Comparison of ENCODE assay signal across 14 mouse cellular contexts in genomic region chr7:30354059-30354458, GRCm38 (mm10). TPM values are rescaled to one million over a fixed set of nuclear protein-coding genes. Genes with fewer than 3 reads are reported as not detected.
DNase-seq lines count a peak whose midpoint lies in the region; ATAC-seq and TF ChIP-seq lines count a peak whose summit lies in the region.
"Had no signal": no experiment of that assay in that cellular context is flagged by ENCODE, and none has a peak within 500 bp of the region (broad histone marks: within the 10 kb centered on the region; RNA-seq: fewer than 3 reads in every experiment).

No protein-coding gene starts in this region.

- peak overlapping the region; percentile 54; the same call in 1 of the 2 replicates for H3K27ac ChIP-seq in forebrain, postnatal 0 days (ENCODE audit: low read depth, low read length)
- no peak overlapping the region for H3K27ac ChIP-seq in forebrain, embryonic 16.5 days (ENCODE audit: low read length)
- no peak overlapping the region for H3K27ac ChIP-seq in neural tube, embryonic 12.5 days
- no peak overlapping the region for H3K27ac ChIP-seq in neural tube, embryonic 15.5 days (replicated peaks)
- peak overlapping the region; percentile 59; the same call in 1 of the 2 replicates for H3K27ac ChIP-seq in liver, embryonic 12.5 days
- no peak overlapping the region for H3K27ac ChIP-seq in stomach, postnatal 0 days (replicated peaks)
- H3K27ac ChIP-seq: embryonic facial prominence, embryonic 15.5 days; hindbrain, embryonic 13.5 days; limb, embryonic 12.5 days had no signal

- no peaks in the 10 kb centered on the region for H3K4me1 ChIP-seq in forebrain, postnatal 0 days (ENCODE audit: insufficient read depth)
- peaks cover 13% of the 10 kb centered on the region for H3K4me1 ChIP-seq in forebrain, embryonic 16.5 days (replicated peaks; ENCODE audit: control insufficient read depth, insufficient read depth, low read length)
- H3K4me1 ChIP-seq in neural tube, embryonic 12.5 days = peaks cover 18% of the 10 kb centered on the region
- H3K4me1 ChIP-seq in neural tube, embryonic 15.5 days = peaks cover 31% of the 10 kb centered on the region
- H3K4me1 ChIP-seq in liver, embryonic 12.5 days = peaks cover 3% of the 10 kb centered on the region; the same call in 1 of the 2 replicates
- H3K4me1 ChIP-seq in stomach, postnatal 0 days (replicated peaks; ENCODE audit: control insufficient read depth, insufficient read depth) = no peaks in the 10 kb centered on the region; the same call in 1 of the 2 replicates
- H3K4me1 ChIP-seq: embryonic facial prominence, embryonic 15.5 days had no signal

- DNase-seq in forebrain, postnatal 0 days = no peak
- DNase-seq in stomach, postnatal 0 days (ENCODE audit: low spot score) = no peak
- no peak for DNase-seq in kidney, postnatal 4 days

- no peak overlapping the region for H3K4me2 ChIP-seq in forebrain, postnatal 0 days (ENCODE audit: low read depth)
- no peak overlapping the region for H3K4me2 ChIP-seq in forebrain, embryonic 16.5 days (ENCODE audit: low read length)
- no peak overlapping the region for H3K4me2 ChIP-seq in neural tube, embryonic 12.5 days (replicated peaks)
- no peak overlapping the region for H3K4me2 ChIP-seq in neural tube, embryonic 15.5 days
- no peak overlapping the region for H3K4me2 ChIP-seq in liver, embryonic 12.5 days
- no peak overlapping the region for H3K4me2 ChIP-seq in stomach, postnatal 0 days (replicated peaks; ENCODE audit: low read depth)
- H3K4me2 ChIP-seq: embryonic facial prominence, embryonic 15.5 days; heart, embryonic 11.5 days; hindbrain, embryonic 13.5 days; limb, embryonic 12.5 days; lung, embryonic 14.5 days had no signal

- no peaks in the 10 kb centered on the region for H3K9me3 ChIP-seq in forebrain, postnatal 0 days (ENCODE audit: low read length)
- no peaks in the 10 kb centered on the region for H3K9me3 ChIP-seq in forebrain, embryonic 16.5 days (ENCODE audit: control insufficient read depth, low read length)
- no peaks in the 10 kb centered on the region for H3K9me3 ChIP-seq in neural tube, embryonic 12.5 days
- H3K9me3 ChIP-seq in neural tube, embryonic 15.5 days (replicated peaks) = no peaks in the 10 kb centered on the region
- H3K9me3 ChIP-seq in liver, embryonic 12.5 days (replicated peaks) = no peaks in the 10 kb centered on the region
- H3K9me3 ChIP-seq in stomach, postnatal 0 days (ENCODE audit: control insufficient read depth, low read length) = no peaks in the 10 kb centered on the region
- H3K9me3 ChIP-seq: embryonic facial prominence, embryonic 15.5 days; hindbrain, embryonic 13.5 days; limb, embryonic 12.5 days had no signal

- H3K4me3 ChIP-seq in forebrain, postnatal 0 days (ENCODE audit: low read depth, low read length) = no peak overlapping the region
- H3K4me3 ChIP-seq in forebrain, embryonic 16.5 days (replicated peaks; ENCODE audit: low read length) = no peak overlapping the region
- H3K4me3 ChIP-seq in neural tube, embryonic 12.5 days = no peak overlapping the region
- H3K4me3 ChIP-seq in neural tube, embryonic 15.5 days (replicated peaks) = no peak overlapping the region
- H3K4me3 ChIP-seq in liver, embryonic 12.5 days = no peak overlapping the region
- H3K4me3 ChIP-seq in stomach, postnatal 0 days (ENCODE audit: low read depth, low read length) = no peak overlapping the region
- H3K4me3 ChIP-seq: embryonic facial prominence, embryonic 15.5 days; hindbrain, embryonic 13.5 days; limb, embryonic 12.5 days had no signal

- no peak for TF ChIP-seq CTCF in forebrain, postnatal 0 days (IDR thresholded peaks at IDR 0.05; ENCODE audit: low read depth)
- no peak for TF ChIP-seq CTCF in stomach, postnatal 0 days (IDR thresholded peaks at IDR 0.05; ENCODE audit: low read depth)

- TF ChIP-seq EP300 in stomach, postnatal 0 days (optimal IDR thresholded peaks at IDR 0.05) = no peak

- ATAC-seq in forebrain, postnatal 0 days = no peak
- ATAC-seq in forebrain, embryonic 16.5 days = no peak
- 0 out of 2 replicates have a peak, but pooled peaks have one; percentile 2 for ATAC-seq in neural tube, embryonic 12.5 days (ENCODE audit: low FRiP score, low read depth)
- no peak for ATAC-seq in neural tube, embryonic 15.5 days (ENCODE audit: low FRiP score)
- ATAC-seq in liver, embryonic 12.5 days = peak; percentile 44
- 0 out of 2 replicates have a peak, but pooled peaks have one; percentile 13 for ATAC-seq in stomach, postnatal 0 days (ENCODE audit: low FRiP score, low TSS enrichment)

- no peaks in the 10 kb centered on the region; the same call in 1 of the 2 replicates for H3K27me3 ChIP-seq in forebrain, postnatal 0 days (ENCODE audit: insufficient read depth, low read length)
- H3K27me3 ChIP-seq in forebrain, embryonic 16.5 days (replicated peaks; ENCODE audit: control insufficient read depth, insufficient read depth, low read length) = peaks cover 4% of the 10 kb centered on the region; the same call in 1 of the 2 replicates
- H3K27me3 ChIP-seq in neural tube, embryonic 12.5 days (replicated peaks) = no peaks in the 10 kb centered on the region; the same call in 1 of the 2 replicates
- H3K27me3 ChIP-seq in neural tube, embryonic 15.5 days (replicated peaks) = peaks cover 6% of the 10 kb centered on the region; the same call in 1 of the 2 replicates
- peaks cover 19% of the 10 kb centered on the region for H3K27me3 ChIP-seq in liver, embryonic 12.5 days (replicated peaks)
- no peaks in the 10 kb centered on the region for H3K27me3 ChIP-seq in stomach, postnatal 0 days (ENCODE audit: control insufficient read depth, insufficient read depth, low read length)

- H3K9ac ChIP-seq in forebrain, postnatal 0 days = no peak overlapping the region
- H3K9ac ChIP-seq in forebrain, embryonic 16.5 days (replicated peaks; ENCODE audit: low read depth, low read length) = no peak overlapping the region
- H3K9ac ChIP-seq in neural tube, embryonic 12.5 days = no peak overlapping the region
- H3K9ac ChIP-seq in neural tube, embryonic 15.5 days (replicated peaks) = no peak overlapping the region
- no peak overlapping the region for H3K9ac ChIP-seq in liver, embryonic 12.5 days
- H3K9ac ChIP-seq in stomach, postnatal 0 days (ENCODE audit: low read length) = no peak overlapping the region
- H3K9ac ChIP-seq: embryonic facial prominence, embryonic 15.5 days; hindbrain, embryonic 13.5 days; limb, embryonic 12.5 days; lung, embryonic 14.5 days had no signal

- H3K36me3 ChIP-seq in forebrain, postnatal 0 days (ENCODE audit: insufficient read depth) = peaks cover 30% of the 10 kb centered on the region
- peaks cover 6% of the 10 kb centered on the region for H3K36me3 ChIP-seq in forebrain, embryonic 16.5 days (ENCODE audit: control insufficient read depth, insufficient read depth)
- H3K36me3 ChIP-seq in neural tube, embryonic 12.5 days = peaks cover 19% of the 10 kb centered on the region
- peaks cover 29% of the 10 kb centered on the region for H3K36me3 ChIP-seq in neural tube, embryonic 15.5 days
- H3K36me3 ChIP-seq in liver, embryonic 12.5 days = no peaks in the 10 kb centered on the region
- no peaks in the 10 kb centered on the region for H3K36me3 ChIP-seq in stomach, postnatal 0 days (ENCODE audit: control insufficient read depth, insufficient read depth, low read length)

- WGBS in forebrain, postnatal 0 days = 77% methylated on average over 4 of the region's 4 CpGs
- WGBS in forebrain, embryonic 16.5 days = 79% methylated on average over 4 of the region's 4 CpGs
- WGBS in neural tube, embryonic 12.5 days = 80% methylated on average over 4 of the region's 4 CpGs
- WGBS in neural tube, embryonic 15.5 days = 79% methylated on average over 4 of the region's 4 CpGs
- 58% methylated on average over 4 of the region's 4 CpGs for WGBS in liver, embryonic 12.5 days (ENCODE audit: insufficient replicate concordance)
- WGBS in stomach, postnatal 0 days = 66% methylated on average over 4 of the region's 4 CpGs

RNA-seq across cellular contexts. Expression of gene Lrfn3, which starts 8.5 kb away (rescaled TPM):
- total RNA-seq in forebrain, postnatal 0 days (2014; rRNA removed) = 25.2 and 28.0 TPM in 2 replicates
- 16.4 and 20.3 TPM in 2 replicates for polyA plus RNA-seq in forebrain, postnatal 0 days (2015; fragmentation: Nextera tagmentation; extraction: Ambion mirVana)
- 10.4 and 13.4 TPM in 2 replicates for polyA plus RNA-seq in forebrain, embryonic 16.5 days (2015; fragmentation: Nextera tagmentation; extraction: Ambion mirVana)
- 10.7 and 11.1 TPM in 2 replicates for polyA plus RNA-seq in neural tube, embryonic 12.5 days (2016; fragmentation: Nextera tagmentation; extraction: Ambion mirVana)
- 13.5 and 15.7 TPM in 2 replicates for polyA plus RNA-seq in neural tube, embryonic 15.5 days (2015; fragmentation: Nextera tagmentation; extraction: Ambion mirVana)
- polyA plus RNA-seq in liver, embryonic 12.5 days (2016; fragmentation: Nextera tagmentation; extraction: Ambion mirVana) = 1.9 and 2.1 TPM in 2 replicates
- polyA plus RNA-seq in stomach, postnatal 0 days (2015; fragmentation: Nextera tagmentation; extraction: Ambion mirVana) = 2.9 and 3.3 TPM in 2 replicates
- polyA plus RNA-seq: activated CD4-positive, CD25-positive, alpha-beta regulatory T cell, adult 4 months had no signal

RNA-seq across cellular contexts. Expression of gene Sdhaf1, which starts 30.4 kb away (rescaled TPM):
- total RNA-seq in forebrain, postnatal 0 days (2014; rRNA removed) = 9.8 and 14.6 TPM in 2 replicates
- polyA plus RNA-seq in forebrain, postnatal 0 days (2015; fragmentation: Nextera tagmentation; extraction: Ambion mirVana) = 18.4 and 20.7 TPM in 2 replicates
- 18.0 and 19.3 TPM in 2 replicates for polyA plus RNA-seq in forebrain, embryonic 16.5 days (2015; fragmentation: Nextera tagmentation; extraction: Ambion mirVana)
- 25.9 and 26.7 TPM in 2 replicates for polyA plus RNA-seq in neural tube, embryonic 12.5 days (2016; fragmentation: Nextera tagmentation; extraction: Ambion mirVana)
- polyA plus RNA-seq in neural tube, embryonic 15.5 days (2015; fragmentation: Nextera tagmentation; extraction: Ambion mirVana) = 16.0 and 16.7 TPM in 2 replicates
- 8.1 and 8.2 TPM in 2 replicates for polyA plus RNA-seq in liver, embryonic 12.5 days (2016; fragmentation: Nextera tagmentation; extraction: Ambion mirVana)
- 19.1 and 20.2 TPM in 2 replicates for polyA plus RNA-seq in stomach, postnatal 0 days (2015; fragmentation: Nextera tagmentation; extraction: Ambion mirVana)

RNA-seq across cellular contexts. Expression of gene E130208F15Rik, which starts 32.5 kb away (rescaled TPM):
- total RNA-seq in forebrain, postnatal 0 days (2014; rRNA removed) = 0.52 TPM in 1 of 2 replicates, not detected in the other
- polyA plus RNA-seq in forebrain, postnatal 0 days (2015; fragmentation: Nextera tagmentation; extraction: Ambion mirVana) = 0.31 TPM in 1 of 2 replicates, not detected in the other
- not detected in 2 replicates for polyA plus RNA-seq in forebrain, embryonic 16.5 days (2015; fragmentation: Nextera tagmentation; extraction: Ambion mirVana)
- polyA plus RNA-seq in neural tube, embryonic 12.5 days (2016; fragmentation: Nextera tagmentation; extraction: Ambion mirVana) = not detected in 2 replicates
- not detected in 2 replicates for polyA plus RNA-seq in neural tube, embryonic 15.5 days (2015; fragmentation: Nextera tagmentation; extraction: Ambion mirVana)
- polyA plus RNA-seq in liver, embryonic 12.5 days (2016; fragmentation: Nextera tagmentation; extraction: Ambion mirVana) = 2.3 and 2.9 TPM in 2 replicates
- not detected in 2 replicates for polyA plus RNA-seq in stomach, postnatal 0 days (2015; fragmentation: Nextera tagmentation; extraction: Ambion mirVana)
- polyA plus RNA-seq: activated CD4-positive, CD25-positive, alpha-beta regulatory T cell, adult 4 months; heart, embryonic 11.5 days; intestine, embryonic 14.5 days; lung, embryonic 14.5 days had no signal

RNA-seq across cellular contexts. Expression of gene Syne4, which starts 39.5 kb away (rescaled TPM):
- 5.2 and 6.5 TPM in 2 replicates for total RNA-seq in forebrain, postnatal 0 days (2014; rRNA removed)
- polyA plus RNA-seq in forebrain, postnatal 0 days (2015; fragmentation: Nextera tagmentation; extraction: Ambion mirVana) = 1.8 and 4.5 TPM in 2 replicates
- polyA plus RNA-seq in forebrain, embryonic 16.5 days (2015; fragmentation: Nextera tagmentation; extraction: Ambion mirVana) = 8.5 and 11.7 TPM in 2 replicates
- 21.8 and 24.3 TPM in 2 replicates for polyA plus RNA-seq in neural tube, embryonic 12.5 days (2016; fragmentation: Nextera tagmentation; extraction: Ambion mirVana)
- polyA plus RNA-seq in neural tube, embryonic 15.5 days (2015; fragmentation: Nextera tagmentation; extraction: Ambion mirVana) = 18.9 and 24.7 TPM in 2 replicates
- polyA plus RNA-seq in liver, embryonic 12.5 days (2016; fragmentation: Nextera tagmentation; extraction: Ambion mirVana) = 11.7 and 12.1 TPM in 2 replicates
- polyA plus RNA-seq in stomach, postnatal 0 days (2015; fragmentation: Nextera tagmentation; extraction: Ambion mirVana) = 13.5 and 14.2 TPM in 2 replicates

RNA-seq across cellular contexts. Expression of gene Alkbh6, which starts 45.5 kb away (rescaled TPM):
- 70.5 and 74.1 TPM in 2 replicates for total RNA-seq in forebrain, postnatal 0 days (2014; rRNA removed)
- 117 and 127 TPM in 2 replicates for polyA plus RNA-seq in forebrain, postnatal 0 days (2015; fragmentation: Nextera tagmentation; extraction: Ambion mirVana)
- 93.6 and 104 TPM in 2 replicates for polyA plus RNA-seq in forebrain, embryonic 16.5 days (2015; fragmentation: Nextera tagmentation; extraction: Ambion mirVana)
- polyA plus RNA-seq in neural tube, embryonic 12.5 days (2016; fragmentation: Nextera tagmentation; extraction: Ambion mirVana) = 93.4 and 95.9 TPM in 2 replicates
- polyA plus RNA-seq in neural tube, embryonic 15.5 days (2015; fragmentation: Nextera tagmentation; extraction: Ambion mirVana) = 131 and 141 TPM in 2 replicates
- 24.2 and 24.5 TPM in 2 replicates for polyA plus RNA-seq in liver, embryonic 12.5 days (2016; fragmentation: Nextera tagmentation; extraction: Ambion mirVana)
- polyA plus RNA-seq in stomach, postnatal 0 days (2015; fragmentation: Nextera tagmentation; extraction: Ambion mirVana) = 55.4 and 58.8 TPM in 2 replicates

Comparison
In these comparisons a context has a peak if more than half of its experiments do, and no peak if none do; other contexts are left out.
1. ATAC-seq: peak in neural tube, embryonic 12.5 days (single experiment), liver, embryonic 12.5 days (single experiment) and stomach, postnatal 0 days (single experiment); none in forebrain, postnatal 0 days (single experiment), forebrain, embryonic 16.5 days (single experiment) and neural tube, embryonic 15.5 days (single experiment).
2. H3K27ac ChIP-seq: peak in forebrain, postnatal 0 days (single experiment) and liver, embryonic 12.5 days (single experiment); none in forebrain, embryonic 16.5 days (single experiment), neural tube, embryonic 12.5 days (single experiment), neural tube, embryonic 15.5 days (single experiment) and stomach, postnatal 0 days (single experiment).